Mouse (Mus musculus) midbrain, embryonic 12.5 days (tissue): ENCODE measurements around the gene Vdac2. TPM values are rescaled to one million over a fixed set of nuclear protein-coding genes. Genes with fewer than 3 reads are reported as not detected.

Source experiments
- ATAC-seq: fragments of 200-750 bp; cut with Nextera tagmentation; 2 replicates; pipeline ENCODE4 v1.8.0; 2017; ENCODE audit warnings: low read depth, moderate TSS enrichment, moderate library complexity; ENCODE audit not compliant: low FRiP score
- H3K27ac ChIP-seq: fragments of 300-500 bp; sonication (generic); replicated peaks from 2 replicates; pipeline ENCODE4 v1.5.1; 2016; ENCODE audit warnings: mild to moderate bottlenecking
- H3K27me3 ChIP-seq: fragments of 300-500 bp; sonication (generic); 2 replicates; pipeline ENCODE4 v1.6.1; 2016; ENCODE audit warnings: mild to moderate bottlenecking
- H3K36me3 ChIP-seq: fragments of 300-500 bp; sonication (generic); 2 replicates; pipeline ENCODE4 v1.6.1; 2016
- H3K4me1 ChIP-seq: fragments of 300-500 bp; sonication (generic); 2 replicates; pipeline ENCODE4 v1.6.1; 2016
- H3K4me2 ChIP-seq: fragments of 300-500 bp; sonication (generic); replicated peaks from 2 replicates; pipeline ENCODE4 v1.6.1; 2016; ENCODE audit warnings: mild to moderate bottlenecking, moderate library complexity
- H3K4me3 ChIP-seq: fragments of 300-500 bp; sonication (generic); 2 replicates; pipeline ENCODE4 v1.5.1; 2016; ENCODE audit warnings: mild to moderate bottlenecking
- H3K9ac ChIP-seq: fragments of 300-500 bp; sonication (generic); replicated peaks from 2 replicates; pipeline ENCODE4 v1.6.1; 2016; ENCODE audit warnings: mild to moderate bottlenecking, moderate library complexity
- H3K9me3 ChIP-seq: fragments of 300-500 bp; sonication (generic); 2 replicates; pipeline ENCODE4 v1.6.1; 2016; ENCODE audit warnings: mild to moderate bottlenecking
- WGBS: fragments of 180-500 bp; shearing (Covaris S2); methylation state at CpG from one replicate; pipeline ENCODE4 v1.1.7; 2016; 5-methylcytosine and 5-hydroxymethylcytosine counted together
- polyA plus RNA-seq: library from polyadenylated mRNA; unstranded; fragments of >200 nt; fragmentation: Nextera tagmentation; extraction: Ambion mirVana; gene quantifications from 2 replicates; pipeline ENCODE4 v1.2.1, GENCODE M21; 2016

Vdac2 gene
- polyA plus RNA-seq, result 253 and 275 TPM in 2 replicates

DNA sequence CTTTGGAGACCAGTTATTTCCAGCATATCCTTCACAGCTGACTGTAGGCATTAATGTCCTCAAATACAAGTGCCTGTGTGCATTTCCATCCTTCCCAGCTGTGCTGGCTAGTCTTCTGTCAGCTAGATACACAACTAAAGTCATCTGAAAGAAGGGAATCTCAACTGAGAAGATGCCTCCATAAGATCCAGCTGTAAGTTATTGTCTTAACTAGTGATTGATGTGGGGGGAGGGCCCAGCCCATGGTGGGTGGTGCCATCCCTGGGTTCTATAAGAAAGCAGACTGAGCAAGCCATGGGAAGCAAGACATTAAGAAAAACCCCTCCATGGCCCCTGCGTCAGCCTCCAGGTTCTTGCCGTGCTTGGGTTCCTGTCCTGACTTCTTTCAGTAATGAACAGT lies at the start of gene Vdac2:
Vdac2 (plus strand) TSS at position 301 of the 400 bp plus-strand sequence.
- Histone ChIP-seq H3K4me1 (0 out of 2 replicates have a peak, but pooled peaks cover 4% of the 10 kb centered on the region), H3K36me3 (no peaks in the 10 kb centered on the region), H3K27ac (no peak within 1 kb of the TSS), H3K4me3 (no peak within 1 kb of the TSS), H3K27me3 (no peaks in the 10 kb centered on the region), H3K9ac (no peak within 1 kb of the TSS), H3K4me2 (no peak within 1 kb of the TSS), H3K9me3 (no peaks in the 10 kb centered on the region)
- no peak for ATAC-seq
- WGBS, result 90% methylated on average over 2 of the region's 2 CpGs

DNA sequence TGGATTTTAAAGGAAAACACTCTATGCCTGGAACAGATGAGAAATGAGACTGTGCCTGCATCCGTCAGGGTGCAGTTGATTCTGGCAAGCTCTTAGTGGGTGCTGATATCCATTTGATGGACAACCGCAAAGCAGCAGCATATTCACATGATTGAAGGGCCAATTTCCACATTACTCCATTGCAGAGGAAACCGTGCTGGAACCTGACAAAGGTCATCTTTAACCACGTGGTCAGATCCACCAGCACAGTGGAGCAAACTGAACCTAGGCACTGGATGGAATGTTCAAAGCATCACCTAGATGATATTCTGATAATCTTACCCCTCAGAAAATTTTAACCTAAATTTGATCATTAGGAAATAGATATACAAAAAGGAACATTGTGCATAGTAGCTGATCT lies 48.8 kb upstream of the Vdac2 start:
- Histone ChIP-seq H3K4me2 (no peak overlapping the region), H3K4me3 (no peak overlapping the region), H3K9ac (no peak overlapping the region), H3K27me3 (no peaks in the 10 kb centered on the region), H3K36me3 (peaks cover 27% of the 10 kb centered on the region), H3K4me1 (no peaks in the 10 kb centered on the region), H3K9me3 (no peaks in the 10 kb centered on the region), H3K27ac (no peak overlapping the region)
- 94% methylated on average over 4 of the region's 4 CpGs for WGBS
- ATAC-seq, result no peak

DNA sequence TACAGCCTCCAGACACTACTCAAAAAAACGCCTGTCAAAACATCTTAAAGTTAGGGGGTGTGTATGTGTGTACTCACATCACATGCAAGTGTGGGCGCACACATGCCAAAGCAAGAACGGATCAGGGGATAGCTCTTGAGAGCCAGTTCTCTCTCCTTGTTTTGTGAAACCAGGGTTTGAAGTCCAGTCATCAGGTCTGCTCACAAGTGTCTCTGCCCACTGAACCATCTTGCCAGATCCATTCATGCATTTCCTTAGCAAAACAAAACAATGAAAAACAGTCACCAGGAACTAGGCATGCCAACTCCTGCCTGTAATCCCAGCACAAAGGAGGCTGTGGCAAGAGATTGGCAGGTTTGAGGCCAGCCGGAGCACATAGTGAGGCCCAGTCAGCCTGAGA lies 38.5 kb upstream of the Vdac2 start:
- no peaks in the 10 kb centered on the region for H3K27me3 ChIP-seq
- no peaks in the 10 kb centered on the region for H3K9me3 ChIP-seq
- no peak overlapping the region for H3K9ac ChIP-seq
- peaks cover 5% of the 10 kb centered on the region; the same call in 1 of the 2 replicates for H3K4me1 ChIP-seq
- H3K27ac ChIP-seq, result no peak overlapping the region
- 66% methylated on average over 4 of the region's 4 CpGs for WGBS
- no peak overlapping the region for H3K4me3 ChIP-seq
- H3K4me2 ChIP-seq, result no peak overlapping the region
- no peak for ATAC-seq
- H3K36me3 ChIP-seq, result peaks cover 18% of the 10 kb centered on the region

DNA sequence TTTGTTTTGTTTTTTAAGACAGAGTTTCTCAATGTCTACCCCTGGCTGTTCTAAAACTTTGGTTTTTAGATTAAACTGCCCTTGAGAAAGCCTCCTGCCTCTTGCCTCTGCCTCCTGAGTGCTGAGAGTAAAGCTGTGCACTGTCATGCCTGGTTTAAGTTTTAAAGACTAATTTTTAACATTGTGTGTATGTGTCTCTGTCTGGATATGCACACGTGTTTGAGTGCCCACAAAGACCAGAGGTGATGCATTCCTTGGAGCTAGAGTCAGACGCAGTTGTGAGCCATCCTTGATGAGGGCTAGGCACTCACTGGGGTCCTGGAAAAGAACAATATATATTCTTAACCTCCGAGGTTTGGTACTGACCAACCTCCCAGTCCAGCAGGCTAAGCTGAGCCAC lies 37.7 kb upstream of the Vdac2 start:
- Histone ChIP-seq H3K4me1 (peaks cover 5% of the 10 kb centered on the region; the same call in 1 of the 2 replicates), H3K36me3 (peaks cover 17% of the 10 kb centered on the region), H3K27ac (no peak overlapping the region), H3K9ac (no peak overlapping the region), H3K4me2 (no peak overlapping the region), H3K27me3 (no peaks in the 10 kb centered on the region), H3K9me3 (no peaks in the 10 kb centered on the region), H3K4me3 (no peak overlapping the region)
- ATAC-seq, result no peak
- 79% methylated on average over 3 of the region's 3 CpGs for WGBS

DNA sequence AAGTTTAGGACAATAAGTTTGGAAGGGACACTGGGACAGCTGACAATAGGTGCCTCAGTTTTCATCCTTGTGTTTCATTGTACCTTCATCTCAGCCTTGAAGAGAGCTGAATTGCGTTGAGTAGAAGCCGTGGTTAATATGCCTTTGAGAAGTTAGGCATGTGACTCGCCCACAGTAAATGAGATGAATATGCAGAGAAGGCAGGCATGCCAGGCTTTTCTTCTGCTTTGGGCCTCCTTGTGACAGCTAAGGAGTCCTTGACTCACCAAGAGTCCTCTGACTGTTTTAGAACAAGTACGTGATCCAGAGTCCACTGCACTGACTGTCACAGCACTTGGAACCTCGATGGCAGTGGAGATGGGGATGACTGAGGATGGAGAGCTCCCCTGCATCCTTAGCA lies 36.9 kb upstream of the Vdac2 start:
- Histone ChIP-seq H3K4me3 (no peak overlapping the region), H3K4me1 (peaks cover 5% of the 10 kb centered on the region; the same call in 1 of the 2 replicates), H3K27me3 (no peaks in the 10 kb centered on the region), H3K36me3 (peaks cover 22% of the 10 kb centered on the region), H3K27ac (no peak overlapping the region), H3K9me3 (no peaks in the 10 kb centered on the region), H3K4me2 (no peak overlapping the region), H3K9ac (no peak overlapping the region)
- 94% methylated on average over 5 of the region's 5 CpGs for WGBS
- no peak for ATAC-seq

DNA sequence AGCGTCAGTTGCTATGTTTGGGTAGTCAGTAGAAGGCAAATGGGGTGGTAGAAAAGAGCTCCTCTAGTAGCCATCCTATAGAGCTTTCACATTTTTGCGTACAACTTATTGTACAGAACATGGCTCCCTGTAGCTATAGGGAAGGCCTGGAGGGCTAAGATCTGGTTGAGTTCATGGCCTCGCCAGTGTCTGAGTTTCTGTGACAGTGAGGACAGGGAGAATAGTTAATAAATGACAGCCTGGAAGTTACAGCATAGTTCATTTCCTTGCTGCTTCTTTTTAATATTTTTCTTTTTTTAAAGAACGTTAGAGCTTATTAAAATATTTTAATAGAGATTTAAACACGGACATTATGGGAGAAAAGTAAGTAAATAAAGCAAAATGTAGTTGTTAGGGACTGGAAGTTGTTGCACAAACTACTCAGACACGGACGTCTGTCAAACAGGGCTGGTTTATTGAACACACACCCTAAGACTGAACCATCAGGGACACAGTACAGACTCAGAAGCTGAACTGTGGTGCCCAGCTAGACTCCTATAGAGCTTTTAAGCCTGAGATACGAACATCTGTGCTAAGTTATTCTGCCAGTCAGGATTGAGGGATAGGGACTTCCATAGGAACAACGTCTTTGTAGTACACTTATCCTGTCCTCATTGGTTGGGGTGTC lies 34.3 kb upstream of the Vdac2 start:
- Histone ChIP-seq H3K27me3 (no peaks in the 10 kb centered on the region), H3K36me3 (peaks cover 24% of the 10 kb centered on the region), H3K9ac (no peak overlapping the region), H3K4me1 (peaks cover 12% of the 10 kb centered on the region; the same call in 1 of the 2 replicates), H3K4me2 (no peak overlapping the region), H3K27ac (no peak overlapping the region), H3K9me3 (no peaks in the 10 kb centered on the region), H3K4me3 (no peak overlapping the region)
- WGBS, result 90% methylated on average over 9 of the region's 9 CpGs
- no peak for ATAC-seq

DNA sequence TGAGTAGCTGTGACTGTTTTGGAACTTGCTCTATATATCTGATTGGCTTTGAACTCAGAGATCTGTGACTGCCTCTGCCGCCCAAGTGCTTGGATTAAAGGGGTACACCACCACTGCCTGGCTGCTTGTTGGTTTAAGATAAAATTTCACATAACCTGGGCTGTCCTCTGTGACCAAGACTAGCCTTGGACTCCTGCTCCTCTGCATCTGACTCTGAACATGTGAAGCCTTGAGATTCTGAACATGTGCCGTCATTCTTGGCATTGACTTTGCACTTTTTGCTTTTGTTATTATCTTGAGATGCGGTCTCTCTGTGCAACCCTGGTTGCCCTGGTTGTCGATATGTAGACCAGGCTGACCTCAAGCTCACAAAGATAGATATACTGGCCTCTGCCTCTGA lies 33.3 kb upstream of the Vdac2 start:
- H3K36me3 ChIP-seq, result peaks cover 24% of the 10 kb centered on the region
- H3K27ac ChIP-seq, result no peak overlapping the region
- 95% methylated on average over 4 of the region's 4 CpGs for WGBS
- no peak for ATAC-seq
- no peak overlapping the region for H3K4me2 ChIP-seq
- H3K9me3 ChIP-seq, result no peaks in the 10 kb centered on the region
- no peak overlapping the region for H3K9ac ChIP-seq
- no peak overlapping the region for H3K4me3 ChIP-seq
- peaks cover 7% of the 10 kb centered on the region; the same call in 1 of the 2 replicates for H3K4me1 ChIP-seq
- H3K27me3 ChIP-seq, result no peaks in the 10 kb centered on the region

DNA sequence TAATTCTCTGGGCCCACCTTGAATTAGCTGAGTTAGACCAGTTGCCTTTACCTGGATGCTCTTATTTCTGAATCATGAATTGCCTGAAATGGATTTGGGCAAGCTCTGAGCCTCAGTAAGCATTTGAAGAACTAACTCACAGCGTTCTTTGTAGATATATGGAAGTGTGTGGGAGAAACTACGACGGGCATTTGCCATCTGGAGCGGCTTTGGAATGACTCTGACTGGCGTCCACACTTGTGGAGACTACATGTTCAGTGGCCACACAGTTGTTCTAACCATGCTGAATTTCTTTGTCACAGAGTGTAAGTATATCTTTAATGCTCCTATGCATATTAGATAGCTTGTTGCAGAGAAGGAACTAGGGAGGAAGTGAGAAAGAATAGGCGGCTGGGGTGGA lies 32.8 kb upstream of the Vdac2 start:
- Histone ChIP-seq H3K4me1 (peaks cover 7% of the 10 kb centered on the region; the same call in 1 of the 2 replicates), H3K9me3 (no peaks in the 10 kb centered on the region), H3K36me3 (peaks cover 24% of the 10 kb centered on the region), H3K27me3 (no peaks in the 10 kb centered on the region), H3K9ac (no peak overlapping the region), H3K27ac (no peak overlapping the region), H3K4me3 (no peak overlapping the region), H3K4me2 (no peak overlapping the region)
- 94% methylated on average over 6 of the region's 6 CpGs for WGBS
- no peak for ATAC-seq

DNA sequence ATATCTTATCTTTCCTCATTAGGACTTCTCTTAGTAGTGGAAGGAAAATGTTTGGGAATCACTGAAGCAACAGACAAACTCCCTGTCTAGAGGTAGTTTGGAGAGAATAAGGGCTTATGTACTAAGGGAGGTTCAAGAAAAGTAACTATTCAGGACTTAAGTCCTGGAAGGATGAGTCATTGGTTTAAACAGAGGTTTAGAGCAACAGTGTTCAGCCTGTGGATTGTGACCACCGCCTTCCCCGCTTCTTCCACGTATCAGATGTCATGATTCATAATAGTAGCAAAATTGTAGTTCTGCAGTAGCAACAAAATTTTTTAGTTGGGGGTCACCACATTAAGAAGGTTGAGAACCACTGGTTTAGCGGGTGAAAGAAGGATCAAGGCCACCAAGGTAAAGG lies 24.4 kb upstream of the Vdac2 start:
- H3K4me1 ChIP-seq, result no peaks in the 10 kb centered on the region
- no peaks in the 10 kb centered on the region for H3K36me3 ChIP-seq
- H3K4me3 ChIP-seq, result no peak overlapping the region
- no peaks in the 10 kb centered on the region for H3K27me3 ChIP-seq
- WGBS, result 94% methylated on average over 4 of the region's 4 CpGs
- H3K27ac ChIP-seq, result no peak overlapping the region
- H3K9me3 ChIP-seq, result no peaks in the 10 kb centered on the region
- no peak overlapping the region for H3K9ac ChIP-seq
- no peak for ATAC-seq
- no peak overlapping the region for H3K4me2 ChIP-seq

DNA sequence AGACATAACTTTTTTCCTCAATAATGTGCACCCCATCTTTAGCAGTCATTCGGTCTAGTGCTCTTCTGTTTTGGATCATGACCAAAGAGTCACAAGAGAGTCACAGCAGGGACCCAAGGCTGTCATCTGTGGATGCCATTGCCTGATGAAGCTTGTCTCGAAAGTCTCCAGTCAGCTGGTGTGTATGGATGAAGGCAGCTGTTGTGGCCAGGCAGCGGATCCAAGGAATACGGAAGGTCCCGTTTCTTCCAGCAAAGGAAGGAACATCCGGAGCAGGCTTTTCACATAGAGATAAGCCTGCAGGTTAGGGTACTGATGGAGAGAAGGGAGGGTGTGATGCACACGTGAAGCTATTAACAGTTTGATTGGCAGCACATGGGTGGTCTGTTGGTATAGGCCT lies 23.4 kb upstream of the Vdac2 start:
- Histone ChIP-seq H3K9ac (no peak overlapping the region), H3K27me3 (no peaks in the 10 kb centered on the region), H3K36me3 (no peaks in the 10 kb centered on the region), H3K27ac (no peak overlapping the region), H3K9me3 (no peaks in the 10 kb centered on the region), H3K4me2 (no peak overlapping the region), H3K4me1 (no peaks in the 10 kb centered on the region), H3K4me3 (no peak overlapping the region)
- WGBS, result 84% methylated on average over 7 of the region's 7 CpGs
- ATAC-seq, result no peak

DNA sequence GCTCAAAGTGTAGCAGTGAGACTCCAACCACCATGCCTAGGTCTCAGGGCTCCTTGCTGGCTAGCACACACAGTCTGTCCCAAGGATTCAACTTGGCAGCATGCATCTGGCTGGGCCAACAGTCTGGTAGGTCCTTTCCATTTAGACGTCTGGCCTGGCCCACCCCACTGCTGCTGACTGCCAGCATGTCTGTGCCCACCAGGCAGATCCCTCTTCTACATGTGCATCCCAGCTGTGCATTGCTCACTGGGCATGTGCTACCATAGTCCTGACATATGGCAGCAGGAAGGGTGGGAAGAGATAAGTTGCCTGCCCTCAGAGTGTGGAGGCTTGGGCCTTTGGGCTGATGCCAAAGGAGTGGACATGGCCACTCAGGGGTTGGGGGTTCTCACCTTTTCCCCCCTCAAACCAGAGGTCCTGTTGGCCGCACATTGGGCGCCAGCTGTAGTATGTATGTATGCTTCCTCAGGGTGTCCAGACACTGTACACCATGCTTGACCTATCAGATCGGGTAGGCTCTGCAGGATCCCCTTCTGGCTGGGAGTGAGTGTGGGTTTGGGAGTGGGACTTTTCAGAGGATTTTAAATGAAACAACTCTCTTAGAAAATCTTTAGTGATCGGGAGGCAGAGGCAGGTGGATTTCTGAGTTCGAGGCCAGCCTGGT lies 22.4 kb upstream of the Vdac2 start:
- Histone ChIP-seq H3K9ac (no peak overlapping the region), H3K4me2 (no peak overlapping the region), H3K27ac (no peak overlapping the region), H3K36me3 (no peaks in the 10 kb centered on the region), H3K9me3 (no peaks in the 10 kb centered on the region), H3K27me3 (no peaks in the 10 kb centered on the region), H3K4me3 (no peak overlapping the region), H3K4me1 (no peaks in the 10 kb centered on the region)
- 96% methylated on average over 6 of the region's 6 CpGs for WGBS
- no peak for ATAC-seq

DNA sequence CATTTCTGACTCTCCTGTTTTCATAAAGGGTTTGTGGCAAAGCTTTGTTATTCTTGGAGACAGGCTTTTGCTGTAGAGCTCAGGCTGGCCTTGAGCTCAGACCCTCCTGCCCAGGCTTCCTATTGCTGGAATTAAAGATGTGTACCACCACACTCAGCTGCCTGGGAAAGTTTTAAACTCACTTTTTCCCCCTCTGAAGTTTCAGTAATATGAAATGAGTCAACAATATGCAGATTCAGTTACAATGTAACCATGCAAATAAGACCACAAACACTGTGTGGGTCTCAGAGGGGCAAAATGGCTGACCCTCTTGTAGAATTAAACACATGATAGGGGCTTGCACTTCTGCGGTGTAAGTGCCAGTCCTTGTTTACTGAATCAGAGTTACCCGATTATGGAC lies 18.8 kb upstream of the Vdac2 start:
- Histone ChIP-seq H3K4me3 (no peak overlapping the region), H3K4me2 (no peak overlapping the region), H3K27me3 (no peaks in the 10 kb centered on the region), H3K36me3 (no peaks in the 10 kb centered on the region), H3K9ac (no peak overlapping the region), H3K4me1 (no peaks in the 10 kb centered on the region), H3K9me3 (no peaks in the 10 kb centered on the region), H3K27ac (no peak overlapping the region)
- WGBS, result 92% methylated on average over 2 of the region's 2 CpGs
- ATAC-seq, result no peak
